Mouse (Mus musculus) erythroblast, embryonic 14.5 days (primary cell): ENCODE results near the gene Asap3.

ENCODE experiments used
- GATA1 ChIP-seq: IDR thresholded peaks from 2 replicates; pipeline ENCODE4 v1.6.1; 2012; ENCODE audit warnings: low read length, inconsistent platforms, mixed read lengths
- TAL1 ChIP-seq: IDR thresholded peaks from 3 replicates; pipeline ENCODE4 v1.6.1; 2012; ENCODE audit warnings: low read length, inconsistent platforms, mixed read lengths

DNA sequence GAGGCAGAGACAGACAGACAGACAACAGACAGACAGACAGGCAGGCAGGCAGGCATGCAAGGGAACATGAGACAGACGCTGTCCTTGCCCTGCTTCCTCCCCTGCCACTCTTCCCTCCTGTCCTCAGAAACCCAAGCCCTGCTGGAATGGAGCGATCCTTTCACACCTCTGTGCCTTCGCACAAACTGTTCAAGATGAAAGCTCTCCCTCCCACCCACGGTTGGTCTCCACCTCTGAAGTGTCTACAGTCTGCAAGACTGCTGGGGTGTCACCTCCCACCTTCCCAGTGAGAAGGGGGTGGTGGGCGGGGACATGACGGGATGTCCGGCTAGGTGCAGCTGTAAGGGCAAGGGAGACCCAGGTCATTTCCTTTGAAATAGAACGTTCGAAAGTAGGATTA lies 75.4 kb downstream of the Asap3 start:
- TF ChIP-seq GATA1 = no peak
- no peak for TF ChIP-seq TAL1
